Mouse (Mus musculus): Measurements from ENCODE around the gene Mmachc. TPM values are rescaled to one million over a fixed set of nuclear protein-coding genes. Genes with fewer than 3 reads are reported as not detected.
A peak's percentile ranks its signal among the peaks of the same experiment; 100 is the strongest.

Gene Mmachc
- polyA plus RNA-seq, 2 experiments: 7.6 to 18.1 TPM

GRCm38 (mm10) chr4:116731077-116731476, 22.9 kb upstream of the Mmachc start:
- Histone ChIP-seq H3K9me3 (ENCODE audit: control insufficient read depth, low read length) (no peaks in the 10 kb centered on the region), H3K27ac (replicated peaks; ENCODE audit: low read depth, low read length) (no peak overlapping the region), H3K9ac (ENCODE audit: low read depth, low read length, severe bottlenecking) (no peak overlapping the region), H3K27me3 (ENCODE audit: control insufficient read depth, insufficient read depth, low read length) (no peaks in the 10 kb centered on the region), H3K4me3 (replicated peaks; ENCODE audit: low read length) (no peak overlapping the region), H3K4me2 (replicated peaks; ENCODE audit: low read depth, low read length, severe bottlenecking) (no peak overlapping the region), H3K4me1 (ENCODE audit: control insufficient read depth, insufficient read depth, low read length) (no peaks in the 10 kb centered on the region), H3K36me3 (ENCODE audit: control insufficient read depth, insufficient read depth, low read length) (no peaks in the 10 kb centered on the region)
- no peak for DNase-seq (ENCODE audit: low spot score)
- TF ChIP-seq POLR2A (IDR thresholded peaks at IDR 0.05; ENCODE audit: borderline replicate concordance, extremely low read depth, insufficient read depth, insufficient read length): no peak
- 84% methylated on average over 9 of the region's 9 CpGs for WGBS
- no peak for ATAC-seq (ENCODE audit: low FRiP score, low read depth)

GRCm38 (mm10) chr4:116729532-116729931, 21.3 kb upstream of the Mmachc start:
- Histone ChIP-seq H3K9me3 (ENCODE audit: control insufficient read depth, low read length) (no peaks in the 10 kb centered on the region), H3K4me3 (replicated peaks; ENCODE audit: low read length) (no peak overlapping the region), H3K9ac (ENCODE audit: low read depth, low read length, severe bottlenecking) (no peak overlapping the region), H3K36me3 (ENCODE audit: control insufficient read depth, insufficient read depth, low read length) (no peaks in the 10 kb centered on the region), H3K27ac (replicated peaks; ENCODE audit: low read depth, low read length) (no peak overlapping the region), H3K27me3 (ENCODE audit: control insufficient read depth, insufficient read depth, low read length) (no peaks in the 10 kb centered on the region), H3K4me1 (ENCODE audit: control insufficient read depth, insufficient read depth, low read length) (no peaks in the 10 kb centered on the region), H3K4me2 (replicated peaks; ENCODE audit: low read depth, low read length, severe bottlenecking) (no peak overlapping the region)
- ATAC-seq (ENCODE audit: low FRiP score, low read depth): no peak
- 95% methylated on average over 3 of the region's 3 CpGs for WGBS
- TF ChIP-seq POLR2A (IDR thresholded peaks at IDR 0.05; ENCODE audit: borderline replicate concordance, extremely low read depth, insufficient read depth, insufficient read length): no peak
- no peak for DNase-seq (ENCODE audit: low spot score)

- DNase-seq (ENCODE audit: low spot score) (no peak), ATAC-seq (ENCODE audit: low FRiP score, low read depth) (no peak)
- H3K4me2 ChIP-seq (replicated peaks; ENCODE audit: low read depth, low read length, severe bottlenecking): no peak overlapping the region
- no peaks in the 10 kb centered on the region for H3K27me3 ChIP-seq (ENCODE audit: control insufficient read depth, insufficient read depth, low read length)
- H3K4me1 ChIP-seq (ENCODE audit: control insufficient read depth, insufficient read depth, low read length): peaks cover 2% of the 10 kb centered on the region
- no peak overlapping the region for H3K9ac ChIP-seq (ENCODE audit: low read depth, low read length, severe bottlenecking)
- H3K4me3 ChIP-seq (replicated peaks; ENCODE audit: low read length): no peak overlapping the region
- H3K36me3 ChIP-seq (ENCODE audit: control insufficient read depth, insufficient read depth, low read length): no peaks in the 10 kb centered on the region
- no peak overlapping the region for H3K27ac ChIP-seq (replicated peaks; ENCODE audit: low read depth, low read length)
- 74% methylated on average over 3 of the region's 3 CpGs for WGBS
- TF ChIP-seq POLR2A (IDR thresholded peaks at IDR 0.05; ENCODE audit: borderline replicate concordance, extremely low read depth, insufficient read depth, insufficient read length): no peak
- no peaks in the 10 kb centered on the region for H3K9me3 ChIP-seq (ENCODE audit: control insufficient read depth, low read length)
These were observed 19.2 kb upstream of the Mmachc start for GRCm38 (mm10) chr4:116727401-116727800.

- TF ChIP-seq POLR2A (IDR thresholded peaks at IDR 0.05; ENCODE audit: borderline replicate concordance, extremely low read depth, insufficient read depth, insufficient read length): no peak
- H3K27me3 ChIP-seq (ENCODE audit: control insufficient read depth, insufficient read depth, low read length): no peaks in the 10 kb centered on the region
- ATAC-seq (ENCODE audit: low FRiP score, low read depth) (no peak), DNase-seq (ENCODE audit: low spot score) (no peak)
- no peaks in the 10 kb centered on the region for H3K9me3 ChIP-seq (ENCODE audit: control insufficient read depth, low read length)
- 80% methylated on average over 5 of the region's 5 CpGs for WGBS
- H3K36me3 ChIP-seq (ENCODE audit: control insufficient read depth, insufficient read depth, low read length): no peaks in the 10 kb centered on the region
- H3K4me1 ChIP-seq (ENCODE audit: control insufficient read depth, insufficient read depth, low read length): peaks cover 8% of the 10 kb centered on the region
- no peak overlapping the region for H3K27ac ChIP-seq (replicated peaks; ENCODE audit: low read depth, low read length)
- H3K9ac ChIP-seq (ENCODE audit: low read depth, low read length, severe bottlenecking): no peak overlapping the region
- H3K4me3 ChIP-seq (replicated peaks; ENCODE audit: low read length): no peak overlapping the region
- no peak overlapping the region for H3K4me2 ChIP-seq (replicated peaks; ENCODE audit: low read depth, low read length, severe bottlenecking)
These were observed 17.2 kb upstream of the Mmachc start for GRCm38 (mm10) chr4:116725444-116725843.

GRCm38 (mm10) chr4:116722230-116722629, 14.0 kb upstream of the Mmachc start:
- no peak for TF ChIP-seq POLR2A (IDR thresholded peaks at IDR 0.05; ENCODE audit: borderline replicate concordance, extremely low read depth, insufficient read depth, insufficient read length)
- H3K4me3 ChIP-seq (replicated peaks; ENCODE audit: low read length): peak overlapping the region; percentile 64
- no peak for ATAC-seq (ENCODE audit: low FRiP score, low read depth)

GRCm38 (mm10) chr4:116721098-116721628, 13.0 kb upstream of the Mmachc start:
- peak overlapping the region; percentile 68 for H3K9ac ChIP-seq (ENCODE audit: low read depth, low read length, severe bottlenecking)
- H3K4me3 ChIP-seq (replicated peaks; ENCODE audit: low read length): peak overlapping the region; percentile 64
- no peak for TF ChIP-seq POLR2A (IDR thresholded peaks at IDR 0.05; ENCODE audit: borderline replicate concordance, extremely low read depth, insufficient read depth, insufficient read length)
- no peaks in the 10 kb centered on the region for H3K27me3 ChIP-seq (ENCODE audit: control insufficient read depth, insufficient read depth, low read length)
- peak overlapping the region; percentile 66 for H3K27ac ChIP-seq (replicated peaks; ENCODE audit: low read depth, low read length)
- H3K36me3 ChIP-seq (ENCODE audit: control insufficient read depth, insufficient read depth, low read length): no peaks in the 10 kb centered on the region
- 3% methylated on average over 29 of the region's 29 CpGs for WGBS
- H3K9me3 ChIP-seq (ENCODE audit: control insufficient read depth, low read length): no peaks in the 10 kb centered on the region
- H3K4me2 ChIP-seq (replicated peaks; ENCODE audit: low read depth, low read length, severe bottlenecking): peak overlapping the region; percentile 65
- DNase-seq (ENCODE audit: low spot score) (no peak), ATAC-seq (ENCODE audit: low FRiP score, low read depth) (no peak)
- peaks cover 8% of the 10 kb centered on the region for H3K4me1 ChIP-seq (ENCODE audit: control insufficient read depth, insufficient read depth, low read length)

More at GRCm38 (mm10) chr4:116722230-116722629, 14.0 kb upstream of the Mmachc start:
- Histone ChIP-seq H3K27ac (replicated peaks; ENCODE audit: low read depth, low read length) (no peak overlapping the region), H3K4me2 (replicated peaks; ENCODE audit: low read depth, low read length, severe bottlenecking) (peak overlapping the region; percentile 65), H3K4me1 (ENCODE audit: control insufficient read depth, insufficient read depth, low read length) (peaks cover 8% of the 10 kb centered on the region), H3K9me3 (ENCODE audit: control insufficient read depth, low read length) (no peaks in the 10 kb centered on the region), H3K9ac (ENCODE audit: low read depth, low read length, severe bottlenecking) (no peak overlapping the region), H3K36me3 (ENCODE audit: control insufficient read depth, insufficient read depth, low read length) (no peaks in the 10 kb centered on the region), H3K27me3 (ENCODE audit: control insufficient read depth, insufficient read depth, low read length) (no peaks in the 10 kb centered on the region)
- WGBS: 40% methylated on average over 7 of the region's 7 CpGs
- no peak for DNase-seq (ENCODE audit: low spot score)
